Mouse (Mus musculus) bone marrow, adult 2 months (tissue): ENCODE results near the gene Agbl5.

Experiments
- CTCF ChIP-seq: fragments of 200-500 bp; IDR thresholded peaks from 2 replicates; pipeline ENCODE4 v1.5.1; 2011; ENCODE audit warnings: low read length, control low read depth; ENCODE audit not compliant: control insufficient read depth, insufficient read depth
- POLR2A ChIP-seq: fragments of 200-500 bp; IDR thresholded peaks from 2 replicates; pipeline ENCODE4 v1.6.1; 2011; ENCODE audit warnings: low read depth, mild to moderate bottlenecking, control low read depth, low read length, borderline replicate concordance; ENCODE audit not compliant: control insufficient read depth

GRCm38 (mm10) chr5:30925217-30925616, 36.7 kb downstream of the Agbl5 start:
- TF ChIP-seq CTCF = no peak
- TF ChIP-seq POLR2A = no peak
